Mouse (Mus musculus) liver, adult 2 months (tissue): ENCODE data around the gene Taok1. TPM values are rescaled to one million over a fixed set of nuclear protein-coding genes. Genes with fewer than 3 reads are reported as not detected.
A peak's percentile ranks its signal among the peaks of the same experiment; 100 is the strongest.

Source experiments
- DNase-seq: peaks from one replicate; pipeline ENCODE4 v3.0.0-alpha.2; 2011; ENCODE audit warnings: low read depth, low spot score; ENCODE audit errors: extremely low read depth
- H3K27ac ChIP-seq: fragments of 200-500 bp; replicated peaks from 2 replicates; pipeline ENCODE4 v1.5.1; 2012; ENCODE audit warnings: low read depth, mild to moderate bottlenecking, control low read depth, inconsistent platforms, low read length; ENCODE audit not compliant: insufficient read depth
- H3K27me3 ChIP-seq: fragments of 200-500 bp; 2 replicates; pipeline ENCODE4 v1.6.1; 2012; ENCODE audit warnings: mild to moderate bottlenecking, moderate library complexity, low read length, inconsistent platforms; ENCODE audit not compliant: control insufficient read depth, insufficient read depth
- H3K36me3 ChIP-seq: fragments of 200-500 bp; 2 replicates; pipeline ENCODE4 v1.6.1; 2012; ENCODE audit warnings: low read length, inconsistent platforms; ENCODE audit not compliant: control insufficient read depth, insufficient read depth
- H3K4me1 ChIP-seq: fragments of 200-500 bp; 2 replicates; pipeline ENCODE4 v1.6.1; 2011; ENCODE audit warnings: low read length; ENCODE audit not compliant: control insufficient read depth, insufficient read depth
- H3K4me3 ChIP-seq: fragments of 200-500 bp; 2 replicates; pipeline ENCODE4 v1.5.1; 2011; ENCODE audit warnings: low read depth, mild to moderate bottlenecking, control low read depth, low read length, moderate library complexity; ENCODE audit not compliant: insufficient read depth
- H3K79me2 ChIP-seq: fragments of 200-500 bp; 2 replicates; pipeline ENCODE4 v1.6.1; 2012; ENCODE audit warnings: inconsistent platforms, mild to moderate bottlenecking, low read length, moderate library complexity; ENCODE audit not compliant: control insufficient read depth, insufficient read depth
- H3K9ac ChIP-seq: fragments of 200-500 bp; 2 replicates; pipeline ENCODE4 v1.6.1; 2012; ENCODE audit warnings: low read depth, mild to moderate bottlenecking, control low read depth, inconsistent platforms, low read length
- CTCF ChIP-seq: fragments of 200-500 bp; IDR thresholded peaks from 2 replicates; pipeline ENCODE4 v1.5.1; 2011; ENCODE audit warnings: low read depth, low read length, control low read depth
- POLR2A ChIP-seq: fragments of 200-500 bp; IDR thresholded peaks from 2 replicates; pipeline ENCODE4 v1.6.1; 2011; ENCODE audit warnings: low read length, control low read depth; ENCODE audit not compliant: insufficient read depth; ENCODE audit errors: extremely low read depth
- WGBS: fragments of 180-500 bp; shearing (Covaris S2); methylation state at CpG from one replicate; pipeline ENCODE4 v1.1.7; 2018; 5-methylcytosine and 5-hydroxymethylcytosine counted together
- polyA plus RNA-seq: library from polyadenylated mRNA; depleted of rRNA; stranded (reverse); fragments of >200 nt; gene quantifications from 2 replicates; pipeline ENCODE4 v1.2.3, GENCODE M21; 2012
- total RNA-seq: library from RNA; depleted of rRNA; stranded (reverse); fragments of >200 nt; gene quantifications from 2 replicates; pipeline ENCODE4 v1.2.3, GENCODE M21; 2014

The Taok1 gene
- total and polyA plus RNA-seq, 2 experiments, result 2.5 to 24.6 TPM

DNA sequence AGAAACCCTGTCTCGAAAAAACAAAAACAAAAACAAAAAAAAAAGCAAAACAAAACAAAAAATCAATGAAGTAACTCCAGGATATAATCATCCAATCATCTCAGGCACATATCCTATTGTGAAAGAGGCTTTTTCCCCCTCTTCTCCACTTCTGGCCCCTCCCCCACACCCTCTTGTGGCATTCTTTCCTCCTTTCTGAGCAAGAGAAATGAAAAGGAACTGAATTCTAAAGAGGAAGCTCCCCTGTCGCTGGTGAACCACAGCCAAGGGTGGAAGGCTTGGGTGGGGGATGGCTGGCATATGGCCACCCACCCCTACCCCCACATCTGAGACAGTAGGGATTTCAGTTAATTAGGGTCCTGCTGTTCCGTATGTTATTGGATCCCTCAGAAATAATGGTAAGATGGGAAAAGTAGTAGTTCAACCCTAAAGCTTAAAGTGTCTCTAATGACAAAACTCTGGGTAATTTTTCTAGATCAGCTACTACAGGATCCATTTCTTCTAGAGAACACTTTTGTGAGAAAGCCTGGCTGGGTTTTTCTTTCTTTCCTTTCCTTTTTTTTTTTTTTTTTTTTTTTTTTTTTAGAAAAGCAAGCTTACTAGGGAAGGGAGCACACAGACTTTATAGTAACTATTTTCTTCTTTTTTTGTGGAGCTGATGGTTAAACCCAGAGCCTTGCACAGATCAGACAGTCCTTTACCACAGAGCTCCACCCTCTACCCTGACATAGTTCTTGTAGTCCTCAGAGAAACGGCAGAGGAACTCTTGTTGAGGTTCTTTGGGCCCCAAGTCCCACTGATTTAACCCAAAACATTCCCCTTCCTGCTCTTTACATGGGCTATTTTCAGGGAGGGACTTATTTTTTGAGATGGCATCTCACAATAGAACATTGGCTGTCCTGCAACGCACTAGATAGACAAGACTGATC is 86.8 kb downstream of the Taok1 start:
- peaks cover 14% of the 10 kb centered on the region for H3K36me3 ChIP-seq
- 78% methylated on average over 5 of the region's 5 CpGs for WGBS
- peaks cover 12% of the 10 kb centered on the region for H3K4me1 ChIP-seq
- no peak for TF ChIP-seq POLR2A
- no peak for TF ChIP-seq CTCF
- no peak for DNase-seq
- H3K27me3 ChIP-seq, result no peaks in the 10 kb centered on the region
- H3K27ac ChIP-seq, result no peak overlapping the region
- H3K4me3 ChIP-seq, result no peak overlapping the region
- no peak overlapping the region for H3K9ac ChIP-seq
- peaks cover 10% of the 10 kb centered on the region; the same call in 1 of the 2 replicates for H3K79me2 ChIP-seq

DNA sequence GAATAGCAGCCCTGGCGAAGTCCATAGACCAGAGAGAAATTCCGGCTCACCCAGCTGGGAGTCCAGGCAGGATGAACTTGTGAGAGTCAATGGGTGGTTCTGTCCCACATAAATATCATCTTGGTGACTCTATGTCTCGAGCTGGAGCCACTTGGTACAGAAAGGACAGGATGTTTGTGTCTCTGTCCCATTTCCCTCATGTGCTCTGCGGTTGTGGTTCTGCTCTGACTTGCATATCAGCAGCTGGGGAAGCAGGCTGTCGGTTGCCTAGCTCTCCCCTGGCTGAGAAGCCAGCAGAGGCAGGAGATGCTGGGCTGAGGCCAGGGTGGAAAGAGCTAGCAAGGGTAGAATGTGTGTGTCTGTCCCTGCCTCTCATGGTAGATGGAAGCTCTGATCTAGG is 88.6 kb downstream of the Taok1 start, which contains the start of gene Gm10392:
Gm10392 (minus strand) TSS at position 156 of the 400 bp plus-strand sequence.
- no peak within 1 kb of the TSS for H3K9ac ChIP-seq
- H3K79me2 ChIP-seq, result peaks cover 13% of the 10 kb centered on the region; the same call in 1 of the 2 replicates
- no peak within 1 kb of the TSS for H3K4me3 ChIP-seq
- peak within 1 kb of the TSS; percentile 4; the same call in 1 of the 2 replicates for H3K27ac ChIP-seq
- no peak for TF ChIP-seq CTCF
- TF ChIP-seq POLR2A, result no peak
- no peak for DNase-seq
- H3K4me1 ChIP-seq, result peaks cover 18% of the 10 kb centered on the region
- WGBS, result 69% methylated on average over 5 of the region's 5 CpGs
- H3K27me3 ChIP-seq, result no peaks in the 10 kb centered on the region
- H3K36me3 ChIP-seq, result peaks cover 14% of the 10 kb centered on the region

DNA sequence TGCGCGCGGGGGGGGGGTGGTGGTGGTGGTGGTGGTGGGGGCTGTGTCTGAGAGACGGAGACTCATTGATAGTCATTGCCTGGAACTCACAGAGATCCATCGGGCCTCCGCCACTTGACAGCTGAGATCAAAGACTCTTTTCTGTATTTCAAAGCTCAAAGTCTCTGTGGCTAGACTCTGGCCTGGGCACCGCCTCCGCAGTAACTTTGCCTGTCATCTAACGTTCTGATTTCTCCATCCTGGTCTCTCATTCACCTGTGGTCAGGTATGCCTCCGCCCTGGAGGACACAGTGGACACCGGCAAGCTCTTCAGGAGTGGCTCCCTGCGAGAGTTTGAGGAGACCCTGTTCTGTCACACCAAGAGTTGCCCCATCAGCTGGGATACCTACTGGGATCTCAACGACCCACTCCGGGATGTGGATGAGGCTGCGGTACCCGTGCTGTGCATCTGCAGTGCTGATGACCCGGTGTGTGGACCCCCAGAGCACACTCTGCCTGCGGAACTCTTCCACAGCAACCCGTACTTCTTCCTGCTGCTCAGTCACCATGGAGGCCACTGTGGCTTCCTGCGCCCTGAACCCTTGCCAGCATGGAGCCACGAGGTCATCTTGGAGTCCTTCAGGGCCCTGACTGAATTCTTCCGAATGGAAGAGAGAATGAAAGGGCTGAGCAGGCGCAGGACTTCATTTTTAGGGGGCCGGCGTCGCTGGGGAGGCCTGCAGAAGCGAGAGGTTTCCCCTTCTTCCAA is 89.4 kb downstream of the Taok1 start:
- peak; percentile 54 for DNase-seq
- TF ChIP-seq CTCF, result no peak
- TF ChIP-seq POLR2A, result no peak
- H3K27ac ChIP-seq, result peak overlapping the region; percentile 4; the same call in 1 of the 2 replicates
- H3K4me3 ChIP-seq, result no peak overlapping the region
- no peaks in the 10 kb centered on the region for H3K27me3 ChIP-seq
- 61% methylated on average over 27 of the region's 27 CpGs for WGBS
- H3K4me1 ChIP-seq, result peaks cover 18% of the 10 kb centered on the region
- H3K79me2 ChIP-seq, result peaks cover 10% of the 10 kb centered on the region; the same call in 1 of the 2 replicates
- peaks cover 12% of the 10 kb centered on the region for H3K36me3 ChIP-seq
- H3K9ac ChIP-seq, result no peak overlapping the region

- peak; percentile 54 for DNase-seq
- no peak overlapping the region for H3K27ac ChIP-seq
- no peak overlapping the region for H3K9ac ChIP-seq
- H3K27me3 ChIP-seq, result no peaks in the 10 kb centered on the region
- H3K4me3 ChIP-seq, result peak overlapping the region; percentile 69
- TF ChIP-seq POLR2A, result no peak
- no peak for TF ChIP-seq CTCF
- H3K4me1 ChIP-seq, result peaks cover 24% of the 10 kb centered on the region
- H3K79me2 ChIP-seq, result peaks cover 10% of the 10 kb centered on the region; the same call in 1 of the 2 replicates
- 38% methylated on average over 5 of the region's 5 CpGs for WGBS
- peaks cover 12% of the 10 kb centered on the region for H3K36me3 ChIP-seq
Measured at GRCm38 (mm10) chr11:77516553-77517425, 90.8 kb downstream of the Taok1 start.
